Mouse (Mus musculus) lung, adult 18-20 months (tissue): Measurements from ENCODE around the gene Shf.

Source experiments
- DNase-seq, 2 experiments: peaks; one replicate each; pipeline ENCODE4 v3.0.0; 2022; ENCODE audit warnings: mixed read lengths in 2 of 2

Gene Shf

DNA sequence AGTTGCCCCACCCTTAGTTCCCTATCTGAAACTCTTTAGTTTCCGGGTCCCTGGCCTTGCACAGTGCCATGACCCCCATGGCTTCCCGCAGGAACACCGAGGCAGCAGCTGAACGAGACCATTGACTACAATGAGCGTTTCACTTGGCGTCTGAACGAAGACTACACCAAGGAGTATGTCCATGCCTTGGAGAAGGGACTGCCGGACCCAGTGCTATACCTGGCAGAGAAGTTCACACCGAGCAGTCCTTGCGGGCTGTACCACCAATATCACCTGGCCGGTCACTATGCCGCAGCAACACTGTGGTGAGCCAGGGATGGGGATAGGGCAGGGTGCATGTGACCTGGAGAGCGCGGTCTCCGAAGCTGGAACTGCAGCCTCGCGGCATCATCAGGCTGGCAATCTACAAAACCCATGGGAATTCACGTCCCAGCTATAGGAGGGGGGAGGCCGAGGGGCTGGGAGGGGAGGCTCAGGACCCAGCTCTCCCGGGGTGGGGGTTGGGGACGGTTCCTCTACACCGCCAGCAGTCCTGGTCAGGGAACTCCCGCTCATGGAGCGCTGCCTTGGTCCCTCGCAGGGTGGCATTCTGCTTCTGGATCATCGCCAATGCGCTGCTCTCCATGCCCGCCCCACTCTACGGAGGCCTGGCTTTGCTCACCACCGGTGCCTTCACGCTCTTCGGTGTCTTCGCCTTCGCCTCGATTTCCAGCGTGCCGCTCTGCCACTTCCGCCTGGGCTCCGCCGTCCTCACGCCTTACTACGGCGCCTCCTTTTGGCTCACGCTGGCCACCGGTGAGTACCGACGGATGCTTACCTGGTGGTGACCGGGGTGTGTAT is 67.7 kb downstream of the Shf start:
- peak; percentile 8 to 15 for DNase-seq

DNA sequence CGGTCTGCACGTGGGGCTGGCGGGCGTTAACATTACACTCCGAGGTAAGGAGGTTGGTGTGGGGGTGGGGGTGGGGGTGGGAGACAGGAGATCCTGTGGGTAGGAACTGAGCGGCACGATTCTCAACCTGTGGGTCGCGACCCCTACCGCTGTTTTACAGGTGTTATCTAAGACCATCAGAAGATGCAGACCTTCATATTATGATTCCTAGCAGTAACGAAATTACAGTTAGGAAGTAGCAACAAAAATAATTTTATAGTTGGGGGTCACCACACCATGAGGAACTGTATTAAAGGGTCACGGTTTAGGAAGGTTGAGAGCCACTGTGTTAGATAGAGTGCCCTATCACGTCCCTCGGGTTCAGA is 68.3 kb downstream of the Shf start:
- no peak for DNase-seq

DNA sequence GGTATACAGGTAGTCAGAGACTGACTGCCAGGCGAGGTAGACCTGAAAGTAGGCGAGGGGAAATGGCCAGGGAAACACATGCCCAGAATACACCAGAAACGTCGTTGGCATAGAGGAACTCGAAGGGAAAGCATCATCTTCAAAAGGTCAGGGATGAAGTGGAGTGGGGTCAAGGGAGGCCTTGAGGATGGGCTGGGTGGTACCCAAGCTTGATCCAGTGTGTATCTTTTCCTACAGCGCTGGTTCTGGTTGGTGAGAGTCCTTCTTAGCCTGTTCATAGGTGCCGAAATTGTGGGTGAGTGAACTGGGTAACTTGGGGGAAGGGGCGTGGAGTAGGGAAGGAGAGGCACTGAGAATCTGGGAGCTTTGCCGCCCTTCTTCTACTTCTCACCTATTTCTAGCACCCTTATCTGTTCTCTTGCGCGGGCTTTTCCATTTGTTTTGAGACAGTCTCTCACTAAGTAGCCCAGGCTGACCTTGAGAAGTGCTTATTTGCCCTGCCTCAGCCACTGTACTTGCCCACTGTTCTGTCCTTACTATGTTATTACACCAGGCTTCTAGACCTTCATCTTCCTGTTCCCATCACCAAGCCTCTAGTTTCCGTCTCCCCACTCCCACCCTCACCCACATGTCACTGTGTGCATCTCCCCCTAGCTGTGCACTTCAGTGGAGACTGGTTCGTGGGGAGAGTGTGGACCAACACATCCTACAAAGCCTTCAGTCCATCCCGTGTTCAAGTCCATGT is 68.9 kb downstream of the Shf start:
- no peak for DNase-seq
